Mouse (Mus musculus): ENCODE data around the gene Kcnk3.

- TF ChIP-seq EP300 (IDR thresholded peaks at IDR 0.05; ENCODE audit: low read depth) (no peak), CTCF (IDR thresholded peaks at IDR 0.05; ENCODE audit: low read depth) (no peak)
These were observed 15.3 kb downstream of the Kcnk3 start for GRCm38 (mm10) chr5:30603255-30603654.

Data from liver, postnatal 0 days (tissue).